Mouse (Mus musculus): Measurements from ENCODE around the gene Usp20. TPM values are rescaled to one million over a fixed set of nuclear protein-coding genes. Genes with fewer than 3 reads are reported as not detected.
"Not testable (repeated sequence)": the region's sequence is repeated elsewhere in the genome, so short reads cannot be mapped to it uniquely, and the experiment has no call there.

The Usp20 gene
- polyA plus RNA-seq (2015; fragmentation: Nextera tagmentation; extraction: Ambion mirVana), result 4.7 and 5.0 TPM in 2 replicates

- H3K27ac ChIP-seq, result peak within 1 kb of the TSS; percentile 75
- peak within 1 kb of the TSS; percentile 79 for H3K4me3 ChIP-seq (replicated peaks)
- peak; percentile 96 for ATAC-seq (ENCODE audit: low read depth)
- peak; percentile 100 for DNase-seq
- H3K9ac ChIP-seq, result peak within 1 kb of the TSS; percentile 82
- peaks cover 48% of the 10 kb centered on the region for H3K4me1 ChIP-seq (replicated peaks)
- peaks cover 28% of the 10 kb centered on the region for H3K36me3 ChIP-seq
- H3K4me2 ChIP-seq, result peak within 1 kb of the TSS; percentile 93
- H3K27me3 ChIP-seq, result no peaks in the 10 kb centered on the region
- H3K9me3 ChIP-seq (replicated peaks), result no peaks in the 10 kb centered on the region
- WGBS (ENCODE audit: insufficient replicate concordance), result under 1% methylated on average over 66 of the region's 66 CpGs
Observed at GRCm38 (mm10) chr2:30981790-30982513, at the start of gene Usp20, which contains the start of gene BC005624. Gene Usp20 (plus strand): TSS chr2:30982279. Gene BC005624 (minus strand): TSS chr2:30982201.

- no peak overlapping the region for H3K4me3 ChIP-seq (replicated peaks)
- no peaks in the 10 kb centered on the region for H3K36me3 ChIP-seq
- H3K9ac ChIP-seq, result no peak overlapping the region
- 0 out of 2 replicates have a peak, but pooled peaks cover 3% of the 10 kb centered on the region for H3K27me3 ChIP-seq
- H3K27ac ChIP-seq, result no peak overlapping the region
- no peaks in the 10 kb centered on the region for H3K9me3 ChIP-seq (replicated peaks)
- 65% methylated on average over 6 of the region's 6 CpGs for WGBS (ENCODE audit: insufficient replicate concordance)
- ATAC-seq (ENCODE audit: low read depth) (no peak), DNase-seq (no peak)
- H3K4me1 ChIP-seq (replicated peaks), result peaks cover 21% of the 10 kb centered on the region
- no peak overlapping the region for H3K4me2 ChIP-seq
Observed at GRCm38 (mm10) chr2:30933032-30933431, 49.0 kb upstream of the Usp20 start.

GRCm38 (mm10) chr2:30933917-30934450, 48.1 kb upstream of the Usp20 start:
- ATAC-seq (ENCODE audit: low read depth), result no peak
- DNase-seq, result peak; percentile 45

GRCm38 (mm10) chr2:30936808-30937207, 45.3 kb upstream of the Usp20 start:
- H3K36me3 ChIP-seq, result no peaks in the 10 kb centered on the region
- WGBS (ENCODE audit: insufficient replicate concordance), result 68% methylated on average over 3 of the region's 3 CpGs
- H3K27ac ChIP-seq, result no peak overlapping the region
- H3K27me3 ChIP-seq, result 0 out of 2 replicates have a peak, but pooled peaks cover 3% of the 10 kb centered on the region
- no peak overlapping the region for H3K4me3 ChIP-seq (replicated peaks)
- DNase-seq, result no peak
- no peak for ATAC-seq (ENCODE audit: low read depth)
- peaks cover 7% of the 10 kb centered on the region for H3K4me1 ChIP-seq (replicated peaks)
- no peak overlapping the region for H3K4me2 ChIP-seq
- no peaks in the 10 kb centered on the region for H3K9me3 ChIP-seq (replicated peaks)
- no peak overlapping the region for H3K9ac ChIP-seq

More at GRCm38 (mm10) chr2:30933917-30934450, 48.1 kb upstream of the Usp20 start:
- no peak overlapping the region for H3K27ac ChIP-seq
- H3K4me2 ChIP-seq, result no peak overlapping the region
- 0 out of 2 replicates have a peak, but pooled peaks cover 3% of the 10 kb centered on the region for H3K27me3 ChIP-seq
- no peaks in the 10 kb centered on the region for H3K9me3 ChIP-seq (replicated peaks)
- H3K9ac ChIP-seq, result no peak overlapping the region
- H3K36me3 ChIP-seq, result no peaks in the 10 kb centered on the region
- H3K4me3 ChIP-seq (replicated peaks), result no peak overlapping the region
- 15% methylated on average over 7 of the region's 7 CpGs for WGBS (ENCODE audit: insufficient replicate concordance)
- peaks cover 13% of the 10 kb centered on the region for H3K4me1 ChIP-seq (replicated peaks)

- WGBS (ENCODE audit: insufficient replicate concordance), result 66% methylated on average over 8 of the region's 8 CpGs
- ATAC-seq (ENCODE audit: low read depth) (no peak), DNase-seq (no peak)
- Histone ChIP-seq H3K27ac (no peak overlapping the region), H3K4me2 (no peak overlapping the region), H3K9ac (no peak overlapping the region), H3K4me3 (replicated peaks) (no peak overlapping the region), H3K27me3 (0 out of 2 replicates have a peak, but pooled peaks cover 3% of the 10 kb centered on the region), H3K4me1 (replicated peaks) (peaks cover 9% of the 10 kb centered on the region), H3K9me3 (replicated peaks) (no peaks in the 10 kb centered on the region), H3K36me3 (no peaks in the 10 kb centered on the region)
Observed at GRCm38 (mm10) chr2:30937731-30938130, 44.3 kb upstream of the Usp20 start.

- no peaks in the 10 kb centered on the region for H3K36me3 ChIP-seq
- WGBS (ENCODE audit: insufficient replicate concordance), result 39% methylated on average over 4 of the region's 4 CpGs
- ATAC-seq (ENCODE audit: low read depth), result no peak
Observed at GRCm38 (mm10) chr2:30938574-30938991, 43.5 kb upstream of the Usp20 start.

GRCm38 (mm10) chr2:30941586-30941985, 40.5 kb upstream of the Usp20 start:
- DNase-seq (no peak), ATAC-seq (ENCODE audit: low read depth) (no peak)
- Histone ChIP-seq H3K36me3 (no peaks in the 10 kb centered on the region), H3K9ac (no peak overlapping the region), H3K27ac (no peak overlapping the region), H3K4me3 (replicated peaks) (no peak overlapping the region), H3K4me1 (replicated peaks) (peaks cover 9% of the 10 kb centered on the region), H3K9me3 (replicated peaks) (no peaks in the 10 kb centered on the region), H3K27me3 (no peaks in the 10 kb centered on the region), H3K4me2 (no peak overlapping the region)
- WGBS (ENCODE audit: insufficient replicate concordance), result 59% methylated on average over 5 of the region's 5 CpGs

More at GRCm38 (mm10) chr2:30938574-30938991, 43.5 kb upstream of the Usp20 start:
- peaks cover 9% of the 10 kb centered on the region for H3K4me1 ChIP-seq (replicated peaks)
- H3K27ac ChIP-seq, result no peak overlapping the region
- no peak overlapping the region for H3K4me3 ChIP-seq (replicated peaks)
- no peak for DNase-seq
- H3K27me3 ChIP-seq, result 0 out of 2 replicates have a peak, but pooled peaks cover 3% of the 10 kb centered on the region
- no peak overlapping the region for H3K9ac ChIP-seq
- no peaks in the 10 kb centered on the region for H3K9me3 ChIP-seq (replicated peaks)
- no peak overlapping the region for H3K4me2 ChIP-seq

GRCm38 (mm10) chr2:30942116-30942515, 40.0 kb upstream of the Usp20 start:
- H3K27me3 ChIP-seq; H3K4me1 ChIP-seq (replicated peaks); H3K27ac ChIP-seq; H3K9me3 ChIP-seq (replicated peaks); DNase-seq; ATAC-seq (ENCODE audit: low read depth); H3K9ac ChIP-seq; H3K36me3 ChIP-seq: not testable (repeated sequence)
- H3K4me2 ChIP-seq, result peak overlapping the region; percentile 60
- peak overlapping the region; percentile 57; the same call in 1 of the 2 replicates for H3K4me3 ChIP-seq (replicated peaks)
- 30% methylated on average over 7 of the region's 7 CpGs for WGBS (ENCODE audit: insufficient replicate concordance)

- H3K9ac ChIP-seq, result 0 out of 2 replicates have a peak overlapping the region, but pooled peaks have one; percentile 49
Observed at GRCm38 (mm10) chr2:30942603-30943011, 39.5 kb upstream of the Usp20 start.

GRCm38 (mm10) chr2:30952457-30952823, 29.6 kb upstream of the Usp20 start:
- ATAC-seq (ENCODE audit: low read depth) (peak; percentile 4; the same call in 1 of the 2 replicates), DNase-seq (no peak)
- Histone ChIP-seq H3K36me3 (peaks cover 29% of the 10 kb centered on the region), H3K4me3 (replicated peaks) (peak overlapping the region; percentile 89), H3K4me1 (replicated peaks) (peaks cover 45% of the 10 kb centered on the region), H3K27me3 (no peaks in the 10 kb centered on the region), H3K27ac (peak overlapping the region; percentile 90), H3K9me3 (replicated peaks) (no peaks in the 10 kb centered on the region), H3K4me2 (peak overlapping the region; percentile 78), H3K9ac (peak overlapping the region; percentile 89)
- WGBS (ENCODE audit: insufficient replicate concordance), result 29% methylated on average over 5 of the region's 5 CpGs

More at GRCm38 (mm10) chr2:30942603-30943011, 39.5 kb upstream of the Usp20 start:
- DNase-seq, result peak; percentile 64
- peak overlapping the region; percentile 60 for H3K4me2 ChIP-seq
- 0 out of 2 replicates have a peak, but pooled peaks cover 2% of the 10 kb centered on the region for H3K27me3 ChIP-seq
- peaks cover 9% of the 10 kb centered on the region for H3K4me1 ChIP-seq (replicated peaks)
- H3K36me3 ChIP-seq, result no peaks in the 10 kb centered on the region
- peak; percentile 81 for ATAC-seq (ENCODE audit: low read depth)
- no peak overlapping the region for H3K27ac ChIP-seq
- WGBS (ENCODE audit: insufficient replicate concordance), result 13% methylated on average over 16 of the region's 16 CpGs
- H3K4me3 ChIP-seq (replicated peaks), result peak overlapping the region; percentile 57
- no peaks in the 10 kb centered on the region for H3K9me3 ChIP-seq (replicated peaks)

- peaks cover 34% of the 10 kb centered on the region for H3K36me3 ChIP-seq
- H3K27me3 ChIP-seq, result no peaks in the 10 kb centered on the region
- peak within 1 kb of the TSS; percentile 89 for H3K4me3 ChIP-seq (replicated peaks)
- H3K9me3 ChIP-seq (replicated peaks), result no peaks in the 10 kb centered on the region
- peak; percentile 79 for DNase-seq
- peak within 1 kb of the TSS; percentile 89 for H3K9ac ChIP-seq
- peak; percentile 89 for ATAC-seq (ENCODE audit: low read depth)
- peak within 1 kb of the TSS; percentile 78 for H3K4me2 ChIP-seq
- WGBS (ENCODE audit: insufficient replicate concordance), result 0% methylated on average over 58 of the region's 60 CpGs
- peak within 1 kb of the TSS; percentile 90 for H3K27ac ChIP-seq
- H3K4me1 ChIP-seq (replicated peaks), result peaks cover 46% of the 10 kb centered on the region
Observed at GRCm38 (mm10) chr2:30952824-30953490, 29.1 kb upstream of the Usp20 start, which contains the start of gene Tor1b. Gene Tor1b (plus strand): TSS chr2:30952959.

All from liver, embryonic 13.5 days (tissue).